Mouse (Mus musculus) neural tube, embryonic 14.5 days (tissue): Measurements from ENCODE around the gene Tefm. TPM values are rescaled to one million over a fixed set of nuclear protein-coding genes. Genes with fewer than 3 reads are reported as not detected.

Source experiments
- ATAC-seq: fragments of 200-750 bp; cut with Nextera tagmentation; 2 replicates; pipeline ENCODE4 v1.8.0; 2017; ENCODE audit warnings: low read depth, mild to moderate bottlenecking, moderate TSS enrichment, moderate library complexity
- H3K27ac ChIP-seq: fragments of 300-500 bp; sonication (generic); 2 replicates; pipeline ENCODE4 v1.5.1; 2014; ENCODE audit warnings: low read depth, mild to moderate bottlenecking, control low read depth, low read length, moderate library complexity, mixed read lengths
- H3K27me3 ChIP-seq: fragments of 300-500 bp; sonication (generic); 2 replicates; pipeline ENCODE4 v1.6.1; 2014; ENCODE audit warnings: low read length; ENCODE audit not compliant: control insufficient read depth, insufficient read depth
- H3K36me3 ChIP-seq: fragments of 300-500 bp; sonication (generic); 2 replicates; pipeline ENCODE4 v1.6.1; 2014; ENCODE audit warnings: low read length, mixed read lengths; ENCODE audit not compliant: control insufficient read depth, insufficient read depth
- H3K4me1 ChIP-seq: fragments of 300-500 bp; sonication (generic); 2 replicates; pipeline ENCODE4 v1.6.1; 2014; ENCODE audit warnings: low read length; ENCODE audit not compliant: control insufficient read depth, insufficient read depth
- H3K4me2 ChIP-seq: fragments of 300-500 bp; sonication (generic); 2 replicates; pipeline ENCODE4 v1.6.1; 2014; ENCODE audit warnings: mild to moderate bottlenecking, low read depth, low read length, control low read depth
- H3K4me3 ChIP-seq: fragments of 300-500 bp; sonication (generic); 2 replicates; pipeline ENCODE4 v1.5.1; 2014; ENCODE audit warnings: low read depth, low read length, control low read depth, mixed read lengths
- H3K9ac ChIP-seq: fragments of 300-500 bp; sonication (generic); replicated peaks from 2 replicates; pipeline ENCODE4 v1.6.1; 2014; ENCODE audit warnings: low read depth, mild to moderate bottlenecking, control low read depth, low read length, mixed read lengths
- H3K9me3 ChIP-seq: fragments of 300-500 bp; sonication (generic); 2 replicates; pipeline ENCODE4 v1.6.1; 2016; ENCODE audit warnings: low read length; ENCODE audit not compliant: control insufficient read depth
- WGBS: fragments of 180-500 bp; shearing (Covaris S2); extraction: QIAGEN DNeasy Blood & Tissue Kit; methylation state at CpG from one replicate; pipeline ENCODE4 v1.1.7; 2014; 5-methylcytosine and 5-hydroxymethylcytosine counted together
- polyA plus RNA-seq: library from polyadenylated mRNA; unstranded; fragments of >200 nt; fragmentation: Nextera tagmentation; extraction: Ambion mirVana; gene quantifications from 2 replicates; pipeline ENCODE4 v1.2.1, GENCODE M21; 2014

Gene Tefm
- polyA plus RNA-seq, 1 experiment from 2014 or later = 22.9 TPM

- Histone ChIP-seq H3K27ac (no peak overlapping the region), H3K4me3 (peak overlapping the region; percentile 96), H3K4me2 (peak overlapping the region; percentile 94)
These were observed 52.2 kb downstream of the Tefm start for GRCm38 (mm10) chr11:80089817-80090214.

GRCm38 (mm10) chr11:80088917-80089816 is 52.8 kb downstream of the Tefm start, which contains the start of gene Atad5:
Gene Atad5, plus strand, starts transcription at chr11:80089400.
- peak within 1 kb of the TSS; percentile 96 for H3K4me3 ChIP-seq
- H3K27ac ChIP-seq = no peak within 1 kb of the TSS
- H3K27me3 ChIP-seq = no peaks in the 10 kb centered on the region
- H3K9ac ChIP-seq = peak within 1 kb of the TSS; percentile 78
- ATAC-seq = peak; percentile 68; the same call in 1 of the 2 replicates
- H3K4me1 ChIP-seq = peaks cover 5% of the 10 kb centered on the region; the same call in 1 of the 2 replicates
- H3K36me3 ChIP-seq = no peaks in the 10 kb centered on the region
- H3K4me2 ChIP-seq = peak within 1 kb of the TSS; percentile 94
- 6% methylated on average over 57 of the region's 57 CpGs for WGBS
- H3K9me3 ChIP-seq = no peaks in the 10 kb centered on the region

More at GRCm38 (mm10) chr11:80089817-80090214, 52.2 kb downstream of the Tefm start:
- H3K36me3 ChIP-seq = no peaks in the 10 kb centered on the region
- ATAC-seq = no peak
- peak overlapping the region; percentile 78 for H3K9ac ChIP-seq
- WGBS = under 1% methylated on average over 14 of the region's 14 CpGs
- H3K9me3 ChIP-seq = no peaks in the 10 kb centered on the region
- no peaks in the 10 kb centered on the region for H3K27me3 ChIP-seq
- H3K4me1 ChIP-seq = peaks cover 5% of the 10 kb centered on the region; the same call in 1 of the 2 replicates

DNA sequence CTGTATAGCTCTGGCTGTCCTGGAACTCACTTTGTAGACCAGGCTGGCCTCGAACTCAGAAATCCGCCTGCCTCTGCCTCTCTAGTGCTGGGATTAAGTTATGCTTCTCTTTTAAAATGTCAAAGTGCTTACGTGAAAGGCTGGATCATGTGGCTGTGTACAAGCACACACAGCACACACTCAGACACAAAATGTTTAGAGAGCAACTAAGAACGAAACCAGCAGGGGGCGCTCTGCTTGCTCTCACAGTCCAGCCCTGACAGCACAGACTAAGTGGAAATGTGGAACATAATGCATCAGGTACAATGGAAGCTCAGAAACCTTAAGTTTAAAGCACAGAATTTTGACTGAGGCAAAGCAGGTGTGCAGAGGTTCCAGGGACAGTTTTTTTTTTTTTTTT is 55.1 kb downstream of the Tefm start:
- H3K9ac ChIP-seq = no peak overlapping the region
- ATAC-seq = peak; percentile 76; the same call in 1 of the 2 replicates
- no peaks in the 10 kb centered on the region for H3K9me3 ChIP-seq
- peaks cover 5% of the 10 kb centered on the region; the same call in 1 of the 2 replicates for H3K4me1 ChIP-seq
- H3K36me3 ChIP-seq = no peaks in the 10 kb centered on the region
- no peak overlapping the region for H3K27ac ChIP-seq
- WGBS = 8% methylated on average over 5 of the region's 5 CpGs
- no peaks in the 10 kb centered on the region for H3K27me3 ChIP-seq
- H3K4me3 ChIP-seq = no peak overlapping the region
- H3K4me2 ChIP-seq = no peak overlapping the region

Other genes with a start within 250 kb of the Tefm start
- 42.8 and 55.6 TPM in 2 replicates for gene Utp6, start 179.8 kb downstream of the Tefm start, polyA plus RNA-seq
- 18.9 and 19.0 TPM in 2 replicates for gene Suz12, start 149.1 kb downstream of the Tefm start, polyA plus RNA-seq
- 8.0 and 14.5 TPM in 2 replicates for gene Crlf3, start 61.2 kb downstream of the Tefm start, polyA plus RNA-seq
- gene Atad5, start 52.8 kb downstream of the Tefm start, polyA plus RNA-seq = 4.9 and 5.7 TPM in 2 replicates
- gene Adap2, start 11.9 kb upstream of the Tefm start, polyA plus RNA-seq = 2.5 and 3.3 TPM in 2 replicates
- 2.0 and 3.2 TPM in 2 replicates for gene Rnf135, start 41.7 kb upstream of the Tefm start, polyA plus RNA-seq
- gene Rhot1, start 66.8 kb upstream of the Tefm start, polyA plus RNA-seq = 87.7 and 92.2 TPM in 2 replicates
- 3.8 and 6.5 TPM in 2 replicates for gene Rhbdl3, start 158.7 kb upstream of the Tefm start, polyA plus RNA-seq
- gene 5730455P16Rik, start 235.9 kb upstream of the Tefm start, polyA plus RNA-seq = 37.2 and 46.4 TPM in 2 replicates
- gene Zfp207, start 241.1 kb upstream of the Tefm start, polyA plus RNA-seq = 211 and 212 TPM in 2 replicates